Mouse (Mus musculus) lung, embryonic 15.5 days (tissue): ENCODE results near the gene Pcsk6. TPM values are rescaled to one million over a fixed set of nuclear protein-coding genes. Genes with fewer than 3 reads are reported as not detected.
"Not testable (repeated sequence)": the region's sequence is repeated elsewhere in the genome, so short reads cannot be mapped to it uniquely, and the experiment has no call there.

Experiments used
- ATAC-seq: fragments of 200-750 bp; cut with Nextera tagmentation; 2 replicates; pipeline ENCODE4 v1.8.0; 2017; ENCODE audit warnings: moderate number of reproducible peaks, borderline replicate concordance; ENCODE audit not compliant: low FRiP score, low TSS enrichment; ENCODE audit errors: extremely low read depth
- H3K27ac ChIP-seq: fragments of 300-500 bp; sonication (generic); 2 replicates; pipeline ENCODE4 v1.5.1; 2015; ENCODE audit warnings: moderate library complexity, mild to moderate bottlenecking, inconsistent platforms
- H3K27me3 ChIP-seq: fragments of 300-500 bp; sonication (generic); 2 replicates; pipeline ENCODE4 v1.6.1; 2015; ENCODE audit warnings: inconsistent platforms
- H3K36me3 ChIP-seq: fragments of 300-500 bp; sonication (generic); 2 replicates; pipeline ENCODE4 v1.6.1; 2015; ENCODE audit warnings: inconsistent platforms
- H3K4me1 ChIP-seq: fragments of 300-500 bp; sonication (generic); 2 replicates; pipeline ENCODE4 v1.6.1; 2015; ENCODE audit warnings: inconsistent platforms
- H3K4me2 ChIP-seq: fragments of 300-500 bp; sonication (generic); 2 replicates; pipeline ENCODE4 v1.6.1; 2015; ENCODE audit warnings: inconsistent platforms, mild to moderate bottlenecking, moderate library complexity
- H3K4me3 ChIP-seq: fragments of 300-500 bp; sonication (generic); 2 replicates; pipeline ENCODE4 v1.5.1; 2015; ENCODE audit warnings: mild to moderate bottlenecking, inconsistent platforms
- H3K9ac ChIP-seq: fragments of 300-500 bp; sonication (generic); 2 replicates; pipeline ENCODE4 v1.6.1; 2015; ENCODE audit warnings: inconsistent platforms
- H3K9me3 ChIP-seq: fragments of 300-500 bp; sonication (generic); 2 replicates; pipeline ENCODE4 v1.6.1; 2016; ENCODE audit warnings: inconsistent platforms
- WGBS: fragments of 180-500 bp; shearing (Covaris S2); methylation state at CpG from one replicate; pipeline ENCODE4 v1.1.7; 2015; 5-methylcytosine and 5-hydroxymethylcytosine counted together
- polyA plus RNA-seq: library from polyadenylated mRNA; unstranded; fragments of >200 nt; fragmentation: Nextera tagmentation; extraction: Ambion mirVana; gene quantifications from 2 replicates; pipeline ENCODE4 v1.2.1, GENCODE M21; 2015

Pcsk6 gene
- polyA plus RNA-seq, 1 experiment from 2014 or later: 7.6 TPM

GRCm38 (mm10) chr7:66047975-66048374 lies 186.4 kb downstream of the Pcsk6 start:
- Histone ChIP-seq H3K36me3 (no peaks in the 10 kb centered on the region), H3K9me3 (no peaks in the 10 kb centered on the region), H3K27me3 (no peaks in the 10 kb centered on the region), H3K27ac (no peak overlapping the region), H3K4me2 (no peak overlapping the region), H3K4me1 (no peaks in the 10 kb centered on the region), H3K9ac (no peak overlapping the region), H3K4me3 (no peak overlapping the region)
- 75% methylated on average over 4 of the region's 4 CpGs for WGBS
- no peak; the same call in 1 of the 2 replicates for ATAC-seq

DNA sequence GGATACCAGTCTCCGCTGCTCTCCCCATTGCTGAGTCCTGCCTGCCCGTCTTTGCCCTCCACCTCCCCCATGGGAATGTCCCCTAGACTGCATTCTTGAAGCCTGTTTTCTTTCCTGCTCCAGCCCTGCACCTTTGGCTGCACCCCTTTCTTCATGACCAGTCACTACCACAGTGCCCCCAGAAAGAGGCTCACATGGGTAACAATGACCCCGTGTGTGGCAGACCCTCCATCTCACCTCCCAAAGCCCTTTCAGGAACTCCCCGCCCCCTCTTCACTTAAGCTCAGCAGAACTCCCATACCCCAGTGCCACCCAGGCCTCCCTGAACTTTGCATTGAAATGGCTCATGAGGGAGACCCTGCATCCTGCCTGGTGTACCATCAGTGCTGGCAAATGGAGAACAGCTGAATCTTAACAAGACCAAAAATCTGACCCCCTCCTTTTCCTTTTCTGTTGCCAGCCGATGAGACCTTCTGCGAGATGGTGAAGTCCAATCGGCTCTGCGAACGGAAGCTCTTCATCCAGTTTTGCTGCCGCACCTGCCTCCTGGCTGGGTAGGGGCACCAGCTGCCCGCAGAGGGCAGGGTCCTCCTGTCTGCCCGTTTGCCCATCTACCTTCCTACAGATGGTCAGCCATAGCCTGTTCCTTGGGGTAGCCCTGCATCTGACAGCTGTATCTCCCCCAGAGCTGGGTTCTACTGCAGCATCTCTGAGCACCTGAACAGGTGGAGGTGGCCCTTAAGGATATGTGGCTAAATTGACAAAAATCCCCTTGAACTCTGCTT lies 187.1 kb downstream of the Pcsk6 start:
- 75% methylated on average over 12 of the region's 12 CpGs for WGBS
- no peaks in the 10 kb centered on the region for H3K27me3 ChIP-seq
- no peaks in the 10 kb centered on the region for H3K36me3 ChIP-seq
- no peak overlapping the region for H3K9ac ChIP-seq
- H3K9me3 ChIP-seq: no peaks in the 10 kb centered on the region
- H3K4me2 ChIP-seq: no peak overlapping the region
- ATAC-seq: no peak
- H3K27ac ChIP-seq: no peak overlapping the region
- H3K4me1 ChIP-seq: no peaks in the 10 kb centered on the region
- H3K4me3 ChIP-seq: no peak overlapping the region

DNA sequence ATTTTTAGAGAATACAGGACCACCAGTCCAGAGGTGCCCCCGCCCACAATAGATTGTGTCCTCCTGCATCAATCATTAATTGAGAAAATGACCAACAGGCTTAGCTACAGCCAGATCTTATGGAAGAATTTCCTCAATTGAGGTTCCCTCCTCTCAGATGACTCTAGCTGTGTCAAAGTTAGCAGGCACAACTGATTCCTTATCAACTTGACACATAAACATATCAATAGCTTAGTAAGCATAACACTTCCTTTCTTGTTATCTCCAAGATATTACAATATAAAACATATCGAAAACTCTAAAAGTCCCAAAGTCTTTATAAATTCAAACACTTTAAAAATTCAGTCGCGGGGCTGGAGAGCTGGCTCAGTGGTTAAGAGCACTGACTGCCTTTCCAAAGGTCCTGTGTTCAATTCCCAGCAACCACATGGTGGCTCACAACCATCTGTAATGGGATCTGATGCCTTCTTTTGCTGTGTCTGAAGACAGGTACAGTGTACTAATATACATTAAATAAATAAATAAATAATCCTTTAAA lies 192.5 kb downstream of the Pcsk6 start:
- H3K4me2 ChIP-seq: no peak overlapping the region
- H3K36me3 ChIP-seq: no peaks in the 10 kb centered on the region
- H3K9ac ChIP-seq: no peak overlapping the region
- H3K4me1 ChIP-seq: no peaks in the 10 kb centered on the region
- no peaks in the 10 kb centered on the region for H3K9me3 ChIP-seq
- WGBS: 85% methylated on average over 4 of the region's 4 CpGs
- no peak for ATAC-seq
- H3K4me3 ChIP-seq: no peak overlapping the region
- no peaks in the 10 kb centered on the region for H3K27me3 ChIP-seq
- H3K27ac ChIP-seq: no peak overlapping the region

- H3K9me3 ChIP-seq: not testable (repeated sequence)
These were observed 193.8 kb downstream of the Pcsk6 start for GRCm38 (mm10) chr7:66055356-66055755.

DNA sequence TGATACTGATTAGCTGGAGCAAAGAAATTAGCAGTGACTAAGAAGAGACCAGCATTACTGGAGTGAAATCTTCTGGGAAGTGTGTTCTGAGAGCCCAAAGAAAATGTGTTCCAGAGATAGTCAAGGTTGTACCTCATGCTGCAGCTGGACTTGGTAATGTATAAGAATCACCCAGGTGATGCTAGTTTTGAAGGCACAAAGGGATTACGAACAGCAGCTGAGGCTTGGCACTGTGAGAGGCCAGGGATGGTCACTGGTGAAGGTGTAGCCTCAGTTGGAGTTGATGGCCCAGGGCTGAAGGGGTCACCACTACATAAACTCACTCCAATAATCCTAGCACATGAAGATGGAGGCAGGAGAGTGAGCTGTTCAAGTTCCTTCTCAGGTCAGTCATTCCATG lies 197.2 kb downstream of the Pcsk6 start, which contains the start of gene Snrpa1:
Gene Snrpa1, plus strand, starts transcription at position 301 of the 400 bp plus-strand sequence.
- no peaks in the 10 kb centered on the region for H3K27me3 ChIP-seq
- H3K36me3 ChIP-seq: peaks cover 15% of the 10 kb centered on the region
- no peak within 1 kb of the TSS for H3K27ac ChIP-seq
- WGBS: 81% methylated on average over 1 of the region's 1 CpGs
- H3K9ac ChIP-seq: no peak within 1 kb of the TSS
- H3K4me3 ChIP-seq: peak within 1 kb of the TSS; percentile 99
- H3K4me1 ChIP-seq: peaks cover 12% of the 10 kb centered on the region
- ATAC-seq: no peak
- peak within 1 kb of the TSS; percentile 78 for H3K4me2 ChIP-seq
- H3K9me3 ChIP-seq: no peaks in the 10 kb centered on the region

More at GRCm38 (mm10) chr7:66055356-66055755, 193.8 kb downstream of the Pcsk6 start:
- not testable (repeated sequence) for H3K4me1 ChIP-seq, ATAC-seq, H3K4me2 ChIP-seq, H3K36me3 ChIP-seq, H3K27me3 ChIP-seq, H3K9ac ChIP-seq, H3K27ac ChIP-seq, H3K4me3 ChIP-seq
- WGBS: 3% methylated on average over 2 of the region's 2 CpGs

DNA sequence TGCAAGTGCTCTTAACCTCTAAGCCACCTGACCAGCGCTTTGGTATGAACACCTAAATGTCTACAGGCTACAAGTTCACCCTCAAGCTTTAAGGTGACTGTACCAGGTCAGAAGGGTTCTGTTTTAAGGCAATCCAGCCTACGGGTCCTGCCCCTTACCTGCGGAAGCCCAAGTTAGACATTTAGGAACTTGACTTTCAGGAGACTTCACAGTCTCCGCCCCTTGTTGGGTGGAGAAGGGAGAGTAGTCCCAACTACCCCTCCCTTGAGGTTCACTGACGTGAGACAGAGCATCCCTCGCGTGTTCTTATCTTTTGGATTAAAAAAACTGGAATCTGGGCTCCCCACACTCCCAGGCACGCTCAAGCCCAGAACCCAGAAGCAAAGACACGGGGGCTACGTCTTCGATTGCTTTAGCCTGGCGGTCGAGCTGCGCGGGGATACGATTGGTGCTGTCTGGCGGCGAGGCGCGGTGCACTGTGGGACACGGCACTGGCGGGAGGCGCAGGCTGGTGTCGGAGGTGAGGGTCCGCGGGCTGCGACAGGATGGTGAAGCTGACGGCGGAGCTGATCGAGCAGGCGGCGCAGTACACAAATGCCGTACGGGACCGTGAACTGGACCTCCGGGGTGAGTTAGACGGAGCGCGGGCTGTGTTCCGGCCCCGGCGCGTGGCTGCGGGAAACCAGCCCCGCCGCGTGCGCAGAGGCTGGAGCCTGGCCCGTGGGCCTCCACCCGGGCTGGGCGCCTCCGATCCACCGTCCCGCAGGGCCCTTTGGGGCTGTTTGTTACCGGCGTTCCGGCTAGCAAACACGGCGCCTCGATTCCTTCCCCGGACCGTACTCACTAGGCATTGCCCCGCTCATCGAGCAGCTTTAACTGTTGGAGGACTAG lies 198.8 kb downstream of the Pcsk6 start:
- ATAC-seq: peak; percentile 96
- under 1% methylated on average over 64 of the region's 64 CpGs for WGBS
- H3K27me3 ChIP-seq: no peaks in the 10 kb centered on the region

DNA sequence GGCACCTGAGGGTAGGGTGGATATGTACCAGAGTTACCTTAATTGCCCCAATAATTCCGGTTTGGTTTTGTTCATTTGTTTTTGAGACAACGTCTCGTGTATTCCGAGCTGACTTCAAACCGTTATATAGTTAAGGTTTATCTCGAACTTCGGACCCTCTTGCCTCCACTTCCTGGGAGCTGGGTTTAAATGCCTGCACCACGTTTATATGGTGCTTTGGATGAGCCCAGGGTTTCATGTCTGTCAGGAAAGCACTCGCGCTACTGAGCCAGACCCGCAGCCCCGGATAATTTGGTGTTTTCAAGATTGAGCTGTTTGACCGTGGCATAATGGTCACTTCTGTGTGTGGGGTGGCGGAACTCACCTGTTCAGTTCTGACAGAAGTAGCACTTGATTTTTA lies 199.5 kb downstream of the Pcsk6 start:
- Histone ChIP-seq H3K27me3 (no peaks in the 10 kb centered on the region), H3K4me2 (peak overlapping the region; percentile 78), H3K9ac (peak overlapping the region; percentile 92), H3K4me3 (peak overlapping the region; percentile 99), H3K9me3 (no peaks in the 10 kb centered on the region), H3K27ac (0 out of 2 replicates have a peak overlapping the region, but pooled peaks have one; percentile 75), H3K4me1 (peaks cover 12% of the 10 kb centered on the region), H3K36me3 (peaks cover 31% of the 10 kb centered on the region)
- no peak for ATAC-seq
- under 1% methylated on average over 14 of the region's 14 CpGs for WGBS

More for the DNA sequence above, 198.8 kb downstream of the Pcsk6 start:
- Histone ChIP-seq H3K4me1 (peaks cover 12% of the 10 kb centered on the region), H3K27ac (peak overlapping the region; percentile 75), H3K4me3 (peak overlapping the region; percentile 99), H3K9me3 (no peaks in the 10 kb centered on the region), H3K9ac (peak overlapping the region; percentile 92), H3K4me2 (peak overlapping the region; percentile 78), H3K36me3 (peaks cover 27% of the 10 kb centered on the region)

- Histone ChIP-seq H3K9me3 (no peaks in the 10 kb centered on the region), H3K4me3 (no peak overlapping the region), H3K4me2 (no peak overlapping the region), H3K27me3 (no peaks in the 10 kb centered on the region), H3K9ac (no peak overlapping the region), H3K27ac (no peak overlapping the region), H3K36me3 (peaks cover 54% of the 10 kb centered on the region), H3K4me1 (peaks cover 21% of the 10 kb centered on the region)
- no peak for ATAC-seq
- 65% methylated on average over 2 of the region's 2 CpGs for WGBS
These were observed 214.9 kb downstream of the Pcsk6 start for GRCm38 (mm10) chr7:66076411-66076810.

DNA sequence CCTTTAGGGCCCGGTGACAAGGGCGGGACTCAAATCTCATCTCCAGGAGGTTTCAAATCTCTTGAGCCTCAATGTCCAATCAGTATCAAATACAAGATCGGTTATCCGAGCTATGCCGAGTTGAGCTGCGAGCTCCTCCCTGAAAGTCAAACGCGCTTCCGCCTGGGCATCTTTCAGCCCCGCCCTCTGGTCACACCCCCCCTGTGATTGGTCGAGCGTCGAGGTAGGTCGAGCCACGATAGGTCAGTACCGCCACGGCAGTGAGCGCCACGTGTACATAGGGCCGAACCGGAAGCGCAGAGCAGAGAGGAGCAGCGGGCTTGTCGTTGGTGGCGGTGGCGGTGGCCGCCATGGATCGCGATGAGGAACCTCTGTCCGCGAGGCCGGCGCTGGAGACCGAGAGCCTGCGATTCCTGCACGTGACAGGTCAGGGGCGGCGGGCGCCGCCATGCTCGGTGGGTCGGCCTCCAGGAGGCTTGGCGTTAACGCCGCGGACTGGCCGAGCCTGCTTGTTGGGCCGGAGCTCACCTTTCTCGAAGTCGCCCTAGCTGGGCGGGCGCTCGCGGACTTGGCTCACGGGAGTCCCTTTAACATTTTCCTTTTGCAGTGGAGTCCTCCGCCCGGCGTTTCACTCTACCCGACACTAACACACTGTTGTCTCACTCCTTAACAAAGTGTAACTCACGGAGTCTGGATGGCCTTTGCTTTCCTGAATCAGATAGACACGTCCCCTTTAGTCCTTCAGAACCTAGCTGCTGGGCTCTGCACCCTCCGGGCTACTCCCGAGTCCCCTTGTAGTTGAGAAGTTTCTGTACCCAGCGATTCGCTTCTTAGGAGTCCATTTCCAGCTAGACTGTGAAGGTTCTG lies 218.1 kb downstream of the Pcsk6 start, which contains the start of gene Selenos:
Gene Selenos, plus strand, starts transcription at position 286 of the 867 bp plus-strand sequence.
- peaks cover 21% of the 10 kb centered on the region for H3K4me1 ChIP-seq
- peak within 1 kb of the TSS; percentile 69 for H3K9ac ChIP-seq
- peak within 1 kb of the TSS; percentile 77 for H3K4me2 ChIP-seq
- under 1% methylated on average over 65 of the region's 65 CpGs for WGBS
- H3K9me3 ChIP-seq: no peaks in the 10 kb centered on the region
- peaks cover 49% of the 10 kb centered on the region for H3K36me3 ChIP-seq
- H3K27me3 ChIP-seq: no peaks in the 10 kb centered on the region
- peak; percentile 100 for ATAC-seq
- H3K27ac ChIP-seq: peak within 1 kb of the TSS; percentile 82
- peak within 1 kb of the TSS; percentile 83 for H3K4me3 ChIP-seq

GRCm38 (mm10) chr7:66080231-66080613 lies 218.7 kb downstream of the Pcsk6 start:
- Histone ChIP-seq H3K9ac (peak overlapping the region; percentile 69), H3K27me3 (no peaks in the 10 kb centered on the region), H3K4me3 (peak overlapping the region; percentile 83), H3K4me1 (peaks cover 21% of the 10 kb centered on the region), H3K36me3 (peaks cover 49% of the 10 kb centered on the region), H3K4me2 (peak overlapping the region; percentile 77), H3K9me3 (no peaks in the 10 kb centered on the region), H3K27ac (peak overlapping the region; percentile 82; the same call in 1 of the 2 replicates)
- ATAC-seq: no peak
- 24% methylated on average over 5 of the region's 5 CpGs for WGBS

GRCm38 (mm10) chr7:66083757-66084156 lies 222.2 kb downstream of the Pcsk6 start:
- H3K27me3 ChIP-seq: no peaks in the 10 kb centered on the region

More at GRCm38 (mm10) chr7:66083757-66084156, 222.2 kb downstream of the Pcsk6 start:
- H3K4me2 ChIP-seq: no peak overlapping the region
- no peaks in the 10 kb centered on the region for H3K9me3 ChIP-seq
- 78% methylated on average over 6 of the region's 6 CpGs for WGBS
- ATAC-seq: no peak
- no peak overlapping the region for H3K9ac ChIP-seq
- H3K4me3 ChIP-seq: no peak overlapping the region
- H3K27ac ChIP-seq: no peak overlapping the region
- peaks cover 66% of the 10 kb centered on the region for H3K36me3 ChIP-seq
- peaks cover 14% of the 10 kb centered on the region for H3K4me1 ChIP-seq
